Mouse (Mus musculus): ENCODE measurements around the gene Fnip1.
"Not testable (repeated sequence)": the region's sequence is repeated elsewhere in the genome, so short reads cannot be mapped to it uniquely, and the experiment has no call there.

The Fnip1 gene

GRCm38 (mm10) chr11:54437823-54438337, at the start of gene Fnip1:
Gene Fnip1, plus strand, starts transcription at chr11:54438199.
- DNase-seq (ENCODE audit: low read depth, low spot score), result peak; percentile 75

GRCm38 (mm10) chr11:54390386-54390785, 47.6 kb upstream of the Fnip1 start:
- DNase-seq (ENCODE audit: low read depth, low spot score), result no peak

GRCm38 (mm10) chr11:54391326-54391725, 46.7 kb upstream of the Fnip1 start:
- DNase-seq (ENCODE audit: low read depth, low spot score), result no peak

GRCm38 (mm10) chr11:54396686-54397085, 41.3 kb upstream of the Fnip1 start:
- no peak for DNase-seq (ENCODE audit: low read depth, low spot score)

DNA sequence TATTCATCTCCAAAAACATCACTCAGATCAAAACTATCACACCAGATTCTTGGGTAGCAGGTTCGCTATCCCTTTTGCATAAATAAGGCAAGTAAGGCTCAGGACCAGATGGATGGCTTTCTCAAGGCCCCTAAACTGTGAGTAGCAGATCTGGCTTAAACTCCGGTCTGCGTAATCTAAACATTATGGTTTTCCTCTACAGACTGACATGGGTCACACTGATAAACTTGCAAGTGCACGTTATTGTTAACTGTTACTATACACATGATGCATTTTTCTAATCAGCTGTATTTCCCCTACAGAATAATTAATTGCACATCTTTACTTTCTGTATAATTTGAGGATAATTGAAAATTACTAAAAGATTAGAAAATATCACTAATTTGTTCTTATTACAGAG, 39.9 kb upstream of the Fnip1 start:
- DNase-seq (ENCODE audit: low read depth, low spot score), result no peak

DNA sequence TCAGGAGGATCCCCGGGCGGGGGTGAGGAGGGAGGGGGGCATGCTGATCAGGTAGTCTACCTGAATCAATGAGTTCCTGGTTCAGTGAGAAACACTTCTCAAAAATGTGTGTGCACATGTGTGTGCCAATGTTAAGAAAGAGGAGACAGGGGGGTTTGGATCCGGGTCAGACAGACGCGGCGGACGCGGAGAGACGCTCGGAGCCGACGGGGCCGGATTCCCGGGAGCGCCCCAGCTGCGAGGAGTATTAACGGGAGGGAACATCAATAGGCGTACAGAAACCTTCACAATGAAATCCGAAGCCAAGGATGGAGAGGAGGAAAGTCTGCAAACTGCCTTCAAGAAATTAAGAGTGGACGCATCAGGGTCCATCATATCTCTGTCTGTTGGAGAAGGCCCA, 37.2 kb upstream of the Fnip1 start:
- not testable (repeated sequence) for DNase-seq (ENCODE audit: low read depth, low spot score)

- DNase-seq (ENCODE audit: low read depth, low spot score), result no peak
These were observed 33.1 kb upstream of the Fnip1 start for GRCm38 (mm10) chr11:54404885-54405284.

GRCm38 (mm10) chr11:54406930-54407546, 31.0 kb upstream of the Fnip1 start:
- no peak for DNase-seq (ENCODE audit: low read depth, low spot score)

GRCm38 (mm10) chr11:54410612-54411011, 27.4 kb upstream of the Fnip1 start:
- no peak for DNase-seq (ENCODE audit: low read depth, low spot score)

GRCm38 (mm10) chr11:54413017-54413416, 25.0 kb upstream of the Fnip1 start:
- no peak for DNase-seq (ENCODE audit: low read depth, low spot score)

GRCm38 (mm10) chr11:54423007-54423406, 15.0 kb upstream of the Fnip1 start:
- DNase-seq (ENCODE audit: low read depth, low spot score), result no peak

- no peak for DNase-seq (ENCODE audit: low read depth, low spot score)
These were observed 11.7 kb upstream of the Fnip1 start for GRCm38 (mm10) chr11:54426267-54426666.

DNA sequence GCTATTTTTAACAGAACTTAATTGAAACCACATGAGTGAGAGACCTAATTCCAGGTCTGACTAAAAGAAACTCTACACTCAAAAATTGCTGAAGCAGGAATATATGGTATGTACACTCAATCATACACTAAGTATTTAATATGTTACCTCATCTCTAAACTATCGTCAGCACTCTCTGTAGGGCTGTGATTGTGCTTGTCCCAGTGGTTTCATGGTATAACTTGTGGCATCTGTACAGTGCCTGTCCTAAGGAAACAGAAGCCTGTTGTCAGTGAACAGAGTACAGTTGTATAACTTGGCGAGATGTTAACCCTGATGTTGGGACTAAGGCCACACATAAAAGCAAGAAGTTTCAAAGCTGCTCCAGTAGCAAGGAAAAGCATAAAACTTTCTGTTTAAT, 10.9 kb upstream of the Fnip1 start:
- DNase-seq (ENCODE audit: low read depth, low spot score), result no peak

- DNase-seq (ENCODE audit: low read depth, low spot score), result no peak
These were observed 10.2 kb upstream of the Fnip1 start for GRCm38 (mm10) chr11:54427695-54428352.

GRCm38 (mm10) chr11:54429224-54429623, 8.8 kb upstream of the Fnip1 start:
- no peak for DNase-seq (ENCODE audit: low read depth, low spot score)

GRCm38 (mm10) chr11:54435797-54436196, 2.2 kb upstream of the Fnip1 start:
- no peak for DNase-seq (ENCODE audit: low read depth, low spot score)

- DNase-seq (ENCODE audit: low read depth, low spot score), result no peak
These were observed 633 bp upstream of the Fnip1 start for GRCm38 (mm10) chr11:54437310-54437822.

- DNase-seq (ENCODE audit: low read depth, low spot score), result peak; percentile 38
These were observed 375 bp downstream of the Fnip1 start for GRCm38 (mm10) chr11:54438366-54438781.

DNA sequence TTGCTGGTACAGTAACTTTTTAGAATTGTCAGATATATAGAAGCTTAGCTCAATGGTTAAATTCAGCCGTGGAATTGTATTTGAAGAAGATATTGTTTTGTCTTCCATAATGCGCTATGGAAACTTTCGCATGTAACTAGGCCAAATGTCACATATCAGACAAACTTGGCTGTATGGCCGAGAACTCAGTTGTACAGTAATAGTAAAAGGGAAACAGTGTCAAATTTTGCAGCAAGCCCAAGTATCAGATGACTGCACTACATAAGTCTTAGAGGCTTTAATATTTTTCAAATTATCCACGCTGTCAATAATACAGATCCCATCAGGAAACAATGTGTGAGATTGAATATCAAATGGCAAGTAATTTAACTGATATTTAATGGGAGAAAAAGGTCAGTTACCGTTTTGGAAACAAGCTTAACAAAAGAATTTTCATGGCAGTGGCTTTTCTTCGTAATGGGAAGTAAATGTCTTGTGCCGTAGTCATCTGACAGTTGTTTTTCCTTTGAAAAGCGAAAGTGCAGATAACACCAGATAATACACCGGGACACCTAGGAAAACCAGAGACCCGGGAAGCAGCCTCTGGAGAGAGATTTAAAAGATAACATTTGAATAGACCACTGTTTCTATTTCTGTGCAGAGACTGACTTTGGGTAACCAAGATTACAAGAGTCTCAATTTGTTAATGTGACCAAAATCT, 1.1 kb downstream of the Fnip1 start:
- no peak for DNase-seq (ENCODE audit: low read depth, low spot score)

DNA sequence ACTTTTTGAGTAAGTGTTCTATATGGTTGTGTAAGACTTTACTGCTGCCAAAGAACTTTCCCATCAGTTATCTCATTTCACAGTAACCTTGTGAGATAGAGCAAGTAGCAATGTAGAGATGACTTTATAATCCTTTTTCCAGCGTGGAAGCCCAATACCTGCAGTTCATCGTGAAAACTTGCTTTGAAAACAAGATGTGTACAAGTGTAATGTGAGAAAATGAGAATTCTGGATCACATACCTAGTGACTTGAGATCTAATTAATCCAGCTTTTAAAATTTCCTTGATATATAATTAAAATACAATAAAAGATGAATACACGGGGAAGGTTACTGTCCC, 1.7 kb downstream of the Fnip1 start:
- DNase-seq (ENCODE audit: low read depth, low spot score), result no peak

DNA sequence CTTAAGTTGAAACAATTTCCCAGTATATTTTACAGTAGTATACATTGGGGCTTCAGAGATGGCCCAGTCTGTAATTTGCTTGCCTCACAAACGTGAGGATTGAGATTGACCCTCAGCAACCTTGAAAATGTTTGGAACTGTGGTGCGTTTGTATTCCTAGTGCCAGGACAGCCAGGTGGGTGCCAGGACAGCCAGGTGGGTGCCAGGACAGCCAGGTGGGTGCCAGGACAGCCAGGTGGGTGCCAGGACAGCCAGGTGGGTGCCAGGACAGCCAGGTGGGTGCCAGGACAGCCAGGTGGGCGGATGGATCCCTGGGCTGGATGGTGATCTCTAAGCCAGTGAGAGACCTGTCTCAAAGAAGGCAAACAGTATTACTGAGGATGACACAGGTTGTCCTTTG, 12.8 kb downstream of the Fnip1 start:
- not testable (repeated sequence) for DNase-seq (ENCODE audit: low read depth, low spot score)

DNA sequence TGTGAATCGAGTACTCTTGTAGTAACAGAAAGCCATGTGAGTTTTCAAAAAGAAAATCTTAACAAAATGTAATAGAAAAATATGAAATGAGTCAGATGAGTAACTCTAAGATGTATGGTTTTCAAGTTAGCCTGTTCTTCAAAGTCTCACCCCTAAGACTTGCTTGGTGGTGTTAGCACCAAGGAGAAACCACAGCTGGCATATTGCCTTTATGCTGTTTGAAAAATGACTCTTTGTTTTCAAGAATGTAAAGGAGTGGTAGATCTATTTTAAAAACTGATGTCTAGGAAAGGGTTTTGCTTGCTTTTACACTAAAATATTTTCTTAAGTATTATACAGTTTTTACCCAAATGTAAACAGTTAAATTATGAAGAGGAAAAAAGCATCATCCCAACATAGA, 16.5 kb downstream of the Fnip1 start:
- no peak for DNase-seq (ENCODE audit: low read depth, low spot score)

- no peak for DNase-seq (ENCODE audit: low read depth, low spot score)
These were observed 18.9 kb downstream of the Fnip1 start for GRCm38 (mm10) chr11:54456875-54457274.
